Mouse (Mus musculus) myocyte (in vitro differentiated cells): ENCODE data around the gene Filip1.

ENCODE experiments used
- MYOG ChIP-seq, 3 experiments: IDR thresholded peaks; one replicate each; pipeline ENCODE4 v1.6.1; 2011; ENCODE audit warnings: control low read depth in 2 of 3, low read depth in 2 of 3, mild to moderate bottlenecking in 2 of 3; ENCODE audit not compliant: insufficient read length in 2 of 3, control insufficient read depth in 1 of 3, insufficient read depth in 1 of 3
- POLR2A ChIP-seq: IDR thresholded peaks from one replicate; pipeline ENCODE4 v1.6.1; 2011; ENCODE audit warnings: low read depth, mild to moderate bottlenecking, control low read depth, moderate library complexity; ENCODE audit not compliant: insufficient read length
- REST ChIP-seq: IDR thresholded peaks from one replicate; pipeline ENCODE4 v1.6.1; 2011; ENCODE audit warnings: mild to moderate bottlenecking, control low read depth, moderate library complexity; ENCODE audit not compliant: insufficient read depth, insufficient read length
- SRF ChIP-seq: IDR thresholded peaks from one replicate; pipeline ENCODE4 v1.6.1; 2011; ENCODE audit warnings: low read depth; ENCODE audit not compliant: control insufficient read depth, insufficient read length

DNA sequence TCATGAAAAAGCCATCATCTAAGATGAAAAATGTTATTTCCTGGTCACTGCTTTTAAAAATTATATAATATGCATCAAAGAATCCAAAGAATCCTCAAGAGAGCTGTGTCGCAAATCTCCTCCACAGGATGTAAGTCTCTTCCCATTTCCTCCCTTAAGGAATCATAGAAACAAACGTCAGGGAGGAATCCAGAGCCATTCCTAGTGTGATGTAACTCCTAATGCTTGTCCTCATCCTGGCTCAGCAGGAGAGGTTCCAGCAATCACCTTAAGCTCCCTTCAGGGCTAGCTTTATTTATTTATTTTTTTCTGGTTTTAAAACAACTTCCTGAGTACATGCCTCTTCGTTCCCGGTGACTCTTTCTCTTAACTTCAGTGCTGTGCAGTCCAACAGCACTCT, 205.5 kb downstream of the Filip1 start:
- TF ChIP-seq POLR2A = no peak
- no peak for TF ChIP-seq REST
- TF ChIP-seq SRF = no peak
- TF ChIP-seq MYOG (IDR thresholded peaks at IDR 0.05; ENCODE audit: control insufficient read depth in 1 of 3, insufficient read depth in 1 of 3, insufficient read length in 2 of 3, low read depth in 2 of 3) = no peak
